Mouse (Mus musculus) erythroblast, embryonic 14.5 days (primary cell): ENCODE measurements around the gene Abcg2.
"Not testable (repeated sequence)": the region's sequence is repeated elsewhere in the genome, so short reads cannot be mapped to it uniquely, and the experiment has no call there.

Experiments used
- GATA1 ChIP-seq: IDR thresholded peaks from 2 replicates; pipeline ENCODE4 v1.6.1; 2012; ENCODE audit warnings: low read length, inconsistent platforms, mixed read lengths
- TAL1 ChIP-seq: IDR thresholded peaks from 3 replicates; pipeline ENCODE4 v1.6.1; 2012; ENCODE audit warnings: low read length, inconsistent platforms, mixed read lengths

DNA sequence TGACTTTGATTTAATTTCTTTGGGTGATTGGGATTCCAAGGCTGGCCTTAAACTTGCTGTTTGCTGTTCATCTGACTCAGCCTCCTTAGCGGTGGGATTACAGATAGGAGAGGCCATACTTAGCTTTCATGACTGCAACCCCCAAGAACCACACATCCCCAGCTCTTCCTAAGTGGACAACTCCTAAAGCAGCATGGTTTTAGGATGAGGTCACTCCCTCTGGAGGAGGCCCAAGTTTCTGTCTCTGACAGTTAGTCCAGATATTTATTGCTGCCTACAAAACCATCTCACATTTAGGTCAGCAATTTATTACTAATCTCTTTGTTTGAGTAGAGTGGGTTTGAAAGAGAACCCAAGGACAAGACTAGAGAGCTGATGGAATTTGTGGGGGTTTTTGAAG, 17.8 kb downstream of the Abcg2 start:
- TF ChIP-seq TAL1, GATA1: not testable (repeated sequence)
